Mouse (Mus musculus): ENCODE results near the gene Nrgn. TPM values are rescaled to one million over a fixed set of nuclear protein-coding genes. Genes with fewer than 3 reads are reported as not detected.

Gene Nrgn
- polyA plus RNA-seq (2015; fragmentation: Nextera tagmentation; extraction: Ambion mirVana), result 8.6 and 10.3 TPM in 2 replicates

DNA sequence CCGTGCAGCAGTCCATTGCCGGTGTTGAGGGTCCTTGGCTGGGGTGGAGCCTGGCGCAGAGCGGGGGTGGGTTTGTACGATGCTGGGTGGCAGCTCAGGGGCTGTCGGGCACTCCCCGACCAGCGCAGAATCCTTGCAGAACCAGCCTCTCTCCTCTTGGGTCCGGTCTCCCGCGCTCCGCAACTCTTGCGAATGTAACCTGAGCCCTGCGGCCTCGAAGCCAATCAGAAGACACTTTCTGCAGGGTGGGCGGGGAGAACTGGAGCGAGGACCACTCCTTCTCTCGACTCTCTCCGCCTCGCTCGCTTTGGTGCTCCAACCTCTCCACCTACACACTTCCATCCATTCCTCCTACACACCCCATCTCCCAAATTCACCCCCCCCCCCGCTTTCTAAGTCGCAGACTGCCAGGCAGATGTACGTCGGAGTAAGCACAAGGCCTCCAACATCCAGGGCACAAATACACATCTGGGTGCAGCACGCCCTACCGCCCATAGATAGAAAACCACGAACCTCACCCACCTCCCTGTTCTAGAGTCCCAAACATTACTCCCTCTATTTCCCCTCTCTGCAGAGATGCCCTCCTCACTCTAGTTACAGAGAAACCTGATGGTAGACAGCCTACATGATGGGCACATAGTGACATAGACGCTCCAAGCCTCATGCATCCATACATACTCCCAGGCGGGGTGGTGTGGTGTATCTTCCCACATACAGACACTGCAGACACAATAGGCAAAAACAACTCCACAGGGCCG lies at the start of gene Nrgn:
Gene Nrgn (minus strand): TSS at position 369 of the 758 bp plus-strand sequence.
- H3K27me3 ChIP-seq, result peaks cover 64% of the 10 kb centered on the region
- peaks cover 42% of the 10 kb centered on the region for H3K4me1 ChIP-seq
- 6% methylated on average over 31 of the region's 31 CpGs for WGBS
- H3K9me3 ChIP-seq, result no peaks in the 10 kb centered on the region
- no peak within 1 kb of the TSS for H3K27ac ChIP-seq
- peak within 1 kb of the TSS; percentile 50 for H3K4me3 ChIP-seq
- no peaks in the 10 kb centered on the region for H3K36me3 ChIP-seq
- ATAC-seq (ENCODE audit: insufficient number of reproducible peaks, insufficient read depth, low FRiP score, low TSS enrichment, low read depth), result peak; percentile 93
- peak within 1 kb of the TSS; percentile 89 for H3K4me2 ChIP-seq
- H3K9ac ChIP-seq, result peak within 1 kb of the TSS; percentile 62

DNA sequence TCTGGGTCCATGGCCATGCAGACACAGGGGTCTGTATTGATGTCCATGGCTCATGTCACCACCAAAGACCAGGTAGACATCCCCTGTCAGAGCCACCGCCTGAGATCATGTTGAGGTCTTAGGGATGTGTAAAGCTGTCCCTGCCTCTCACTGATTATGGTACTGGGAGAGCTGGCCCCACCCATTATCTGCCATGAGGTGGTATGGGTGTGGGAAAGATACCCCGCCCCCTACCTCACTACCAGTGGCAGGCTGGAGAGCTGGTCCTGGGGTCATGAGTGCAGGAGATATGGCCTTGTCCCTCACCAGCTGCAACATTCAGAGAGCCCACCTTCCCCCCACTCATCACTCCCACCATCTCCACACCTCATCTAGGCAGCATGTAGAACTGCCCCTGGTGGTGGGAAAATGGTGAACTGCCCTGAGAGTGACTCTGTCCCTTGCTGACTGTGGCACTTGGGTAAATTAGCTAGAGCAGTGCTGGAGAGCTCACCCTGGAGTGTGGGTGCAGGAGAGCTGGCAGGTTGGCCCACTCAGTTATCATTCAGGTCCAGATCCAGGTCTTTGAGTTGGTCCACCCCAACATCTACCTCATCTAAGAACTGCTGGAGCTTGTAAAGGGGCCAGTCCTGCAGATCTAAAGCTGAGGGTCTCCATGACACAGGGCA lies 48.0 kb upstream of the Nrgn start:
- WGBS, result 89% methylated on average over 2 of the region's 2 CpGs
- H3K36me3 ChIP-seq, result no peaks in the 10 kb centered on the region
- H3K9ac ChIP-seq, result no peak overlapping the region
- no peak overlapping the region for H3K4me2 ChIP-seq
- no peaks in the 10 kb centered on the region for H3K9me3 ChIP-seq
- H3K4me3 ChIP-seq, result no peak overlapping the region
- no peak for ATAC-seq (ENCODE audit: insufficient number of reproducible peaks, insufficient read depth, low FRiP score, low TSS enrichment, low read depth)
- H3K27ac ChIP-seq, result no peak overlapping the region
- H3K4me1 ChIP-seq, result no peaks in the 10 kb centered on the region
- H3K27me3 ChIP-seq, result no peaks in the 10 kb centered on the region

GRCm38 (mm10) chr9:37598637-37599036 lies 45.9 kb upstream of the Nrgn start:
- 82% methylated on average over 2 of the region's 2 CpGs for WGBS
- Histone ChIP-seq H3K36me3 (no peaks in the 10 kb centered on the region), H3K4me3 (no peak overlapping the region), H3K4me2 (no peak overlapping the region), H3K9me3 (no peaks in the 10 kb centered on the region), H3K27me3 (no peaks in the 10 kb centered on the region), H3K4me1 (no peaks in the 10 kb centered on the region), H3K9ac (no peak overlapping the region), H3K27ac (no peak overlapping the region)
- no peak for ATAC-seq (ENCODE audit: insufficient number of reproducible peaks, insufficient read depth, low FRiP score, low TSS enrichment, low read depth)

DNA sequence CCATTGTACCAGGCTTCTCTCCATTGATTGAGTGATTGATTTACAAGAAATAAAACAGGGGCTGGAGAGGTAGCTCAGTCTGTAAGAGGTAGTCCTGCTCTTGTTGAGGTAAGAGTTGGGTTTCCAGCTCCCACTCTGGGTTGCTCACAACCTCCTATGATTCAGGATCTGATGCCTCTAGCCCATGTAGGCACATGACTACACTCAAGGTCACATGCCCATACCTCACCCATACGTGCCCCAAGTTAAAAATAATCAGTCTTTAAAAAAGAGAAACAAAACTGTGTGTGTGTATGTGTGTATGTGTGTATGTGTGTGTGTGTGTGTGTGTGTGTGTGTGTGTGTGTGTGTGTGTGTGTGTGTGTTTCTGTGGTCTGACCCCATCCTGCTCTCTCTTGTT lies 42.9 kb upstream of the Nrgn start:
- Histone ChIP-seq H3K4me1 (no peaks in the 10 kb centered on the region), H3K9me3 (no peaks in the 10 kb centered on the region), H3K27ac (no peak overlapping the region), H3K4me2 (no peak overlapping the region), H3K9ac (no peak overlapping the region), H3K36me3 (no peaks in the 10 kb centered on the region), H3K4me3 (no peak overlapping the region), H3K27me3 (no peaks in the 10 kb centered on the region)
- no peak for ATAC-seq (ENCODE audit: insufficient number of reproducible peaks, insufficient read depth, low FRiP score, low TSS enrichment, low read depth)
- 93% methylated on average over 1 of the region's 1 CpGs for WGBS

DNA sequence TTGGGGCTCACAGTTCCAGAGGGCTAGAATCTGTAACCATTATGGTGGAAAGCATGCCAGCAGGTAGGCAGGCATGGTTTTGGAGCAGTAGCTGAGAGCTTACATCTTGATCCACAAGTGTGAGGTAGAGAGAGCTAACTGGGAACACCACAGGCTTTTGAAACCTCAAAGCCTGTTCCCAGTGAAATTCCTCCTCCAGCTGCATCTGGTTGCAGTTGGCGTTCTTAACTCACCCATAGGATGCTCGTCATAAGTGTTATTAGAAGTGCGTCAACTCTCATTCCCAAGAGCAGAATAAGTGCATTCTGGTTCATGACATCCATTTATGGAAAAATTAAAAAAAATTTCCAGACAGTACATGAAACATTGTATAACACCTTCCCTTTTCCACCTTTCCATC lies 41.0 kb upstream of the Nrgn start:
- Histone ChIP-seq H3K36me3 (no peaks in the 10 kb centered on the region), H3K4me3 (no peak overlapping the region), H3K4me2 (no peak overlapping the region), H3K9ac (no peak overlapping the region), H3K9me3 (no peaks in the 10 kb centered on the region), H3K27ac (no peak overlapping the region), H3K27me3 (no peaks in the 10 kb centered on the region), H3K4me1 (no peaks in the 10 kb centered on the region)
- 73% methylated on average over 3 of the region's 3 CpGs for WGBS
- no peak for ATAC-seq (ENCODE audit: insufficient number of reproducible peaks, insufficient read depth, low FRiP score, low TSS enrichment, low read depth)

GRCm38 (mm10) chr9:37592633-37593032 lies 39.9 kb upstream of the Nrgn start:
- Histone ChIP-seq H3K27ac (no peak overlapping the region), H3K4me2 (no peak overlapping the region), H3K4me1 (no peaks in the 10 kb centered on the region), H3K9ac (no peak overlapping the region), H3K27me3 (no peaks in the 10 kb centered on the region), H3K36me3 (no peaks in the 10 kb centered on the region), H3K9me3 (no peaks in the 10 kb centered on the region), H3K4me3 (no peak overlapping the region)
- no peak for ATAC-seq (ENCODE audit: insufficient number of reproducible peaks, insufficient read depth, low FRiP score, low TSS enrichment, low read depth)
- 50% methylated on average over 6 of the region's 6 CpGs for WGBS

GRCm38 (mm10) chr9:37592025-37592424 lies 39.3 kb upstream of the Nrgn start:
- 64% methylated on average over 2 of the region's 2 CpGs for WGBS
- no peak overlapping the region for H3K4me2 ChIP-seq
- H3K27me3 ChIP-seq, result no peaks in the 10 kb centered on the region
- no peaks in the 10 kb centered on the region for H3K36me3 ChIP-seq
- no peak overlapping the region for H3K9ac ChIP-seq
- no peak overlapping the region for H3K4me3 ChIP-seq
- no peak overlapping the region for H3K27ac ChIP-seq
- no peak for ATAC-seq (ENCODE audit: insufficient number of reproducible peaks, insufficient read depth, low FRiP score, low TSS enrichment, low read depth)
- H3K9me3 ChIP-seq, result no peaks in the 10 kb centered on the region
- H3K4me1 ChIP-seq, result no peaks in the 10 kb centered on the region

- WGBS, result 83% methylated on average over 4 of the region's 4 CpGs
These were observed 37.7 kb upstream of the Nrgn start for GRCm38 (mm10) chr9:37590381-37590780.

GRCm38 (mm10) chr9:37586718-37587117 lies 34.0 kb upstream of the Nrgn start:
- H3K9me3 ChIP-seq, result no peaks in the 10 kb centered on the region
- no peaks in the 10 kb centered on the region for H3K27me3 ChIP-seq
- no peaks in the 10 kb centered on the region for H3K4me1 ChIP-seq
- H3K36me3 ChIP-seq, result no peaks in the 10 kb centered on the region
- no peak overlapping the region for H3K4me2 ChIP-seq
- ATAC-seq (ENCODE audit: insufficient number of reproducible peaks, insufficient read depth, low FRiP score, low TSS enrichment, low read depth), result no peak
- H3K27ac ChIP-seq, result no peak overlapping the region
- H3K4me3 ChIP-seq, result no peak overlapping the region
- H3K9ac ChIP-seq, result no peak overlapping the region
- 78% methylated on average over 4 of the region's 4 CpGs for WGBS

More at GRCm38 (mm10) chr9:37590381-37590780, 37.7 kb upstream of the Nrgn start:
- Histone ChIP-seq H3K27me3 (no peaks in the 10 kb centered on the region), H3K4me3 (no peak overlapping the region), H3K4me1 (no peaks in the 10 kb centered on the region), H3K9me3 (no peaks in the 10 kb centered on the region), H3K36me3 (no peaks in the 10 kb centered on the region), H3K27ac (no peak overlapping the region), H3K4me2 (no peak overlapping the region), H3K9ac (no peak overlapping the region)
- no peak for ATAC-seq (ENCODE audit: insufficient number of reproducible peaks, insufficient read depth, low FRiP score, low TSS enrichment, low read depth)

DNA sequence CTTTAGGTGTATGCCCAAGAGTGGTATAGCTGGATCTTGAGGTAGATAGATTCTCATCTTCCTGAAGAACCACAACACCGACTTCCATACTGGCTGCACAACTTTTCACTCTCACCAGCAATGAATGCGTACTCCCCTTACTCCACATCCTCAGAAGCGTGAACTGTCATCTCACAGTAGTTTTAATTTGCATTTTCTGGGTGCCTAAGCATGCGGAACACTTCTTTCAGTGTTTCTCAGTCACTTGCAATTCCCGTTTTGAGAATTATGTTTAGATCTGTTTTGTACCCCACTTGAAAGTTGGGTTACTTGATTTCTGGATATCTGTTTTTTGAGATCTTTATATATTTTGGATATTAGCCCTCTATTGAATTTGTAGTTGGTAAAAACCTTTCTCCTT lies 30.9 kb upstream of the Nrgn start:
- 90% methylated on average over 5 of the region's 5 CpGs for WGBS

GRCm38 (mm10) chr9:37576436-37576930 lies 23.8 kb upstream of the Nrgn start:
- 22% methylated on average over 14 of the region's 14 CpGs for WGBS
- Histone ChIP-seq H3K4me1 (peaks cover 12% of the 10 kb centered on the region), H3K27me3 (no peaks in the 10 kb centered on the region), H3K36me3 (no peaks in the 10 kb centered on the region), H3K9ac (peak overlapping the region; percentile 27; the same call in 1 of the 2 replicates), H3K9me3 (no peaks in the 10 kb centered on the region), H3K4me2 (peak overlapping the region; percentile 51), H3K27ac (0 out of 2 replicates have a peak overlapping the region, but pooled peaks have one; percentile 7), H3K4me3 (0 out of 2 replicates have a peak overlapping the region, but pooled peaks have one; percentile 7)
- peak; percentile 78; the same call in 1 of the 2 replicates for ATAC-seq (ENCODE audit: insufficient number of reproducible peaks, insufficient read depth, low FRiP score, low TSS enrichment, low read depth)

More for the DNA sequence above, 30.9 kb upstream of the Nrgn start:
- H3K4me1 ChIP-seq, result no peaks in the 10 kb centered on the region
- H3K4me3 ChIP-seq, result no peak overlapping the region
- no peak for ATAC-seq (ENCODE audit: insufficient number of reproducible peaks, insufficient read depth, low FRiP score, low TSS enrichment, low read depth)
- no peak overlapping the region for H3K27ac ChIP-seq
- no peak overlapping the region for H3K9ac ChIP-seq
- no peaks in the 10 kb centered on the region for H3K27me3 ChIP-seq
- H3K4me2 ChIP-seq, result no peak overlapping the region
- no peaks in the 10 kb centered on the region for H3K9me3 ChIP-seq
- H3K36me3 ChIP-seq, result no peaks in the 10 kb centered on the region

Measured in embryonic facial prominence, embryonic 13.5 days (tissue).